Mouse (Mus musculus): Measurements from ENCODE around the gene Cfb. TPM values are rescaled to one million over a fixed set of nuclear protein-coding genes. Genes with fewer than 3 reads are reported as not detected.
"Not testable (repeated sequence)": the region's sequence is repeated elsewhere in the genome, so short reads cannot be mapped to it uniquely, and the experiment has no call there.

Gene Cfb
- total RNA-seq, 4 experiments from 2014 or later = 0.43 TPM; not detected in 3

DNA sequence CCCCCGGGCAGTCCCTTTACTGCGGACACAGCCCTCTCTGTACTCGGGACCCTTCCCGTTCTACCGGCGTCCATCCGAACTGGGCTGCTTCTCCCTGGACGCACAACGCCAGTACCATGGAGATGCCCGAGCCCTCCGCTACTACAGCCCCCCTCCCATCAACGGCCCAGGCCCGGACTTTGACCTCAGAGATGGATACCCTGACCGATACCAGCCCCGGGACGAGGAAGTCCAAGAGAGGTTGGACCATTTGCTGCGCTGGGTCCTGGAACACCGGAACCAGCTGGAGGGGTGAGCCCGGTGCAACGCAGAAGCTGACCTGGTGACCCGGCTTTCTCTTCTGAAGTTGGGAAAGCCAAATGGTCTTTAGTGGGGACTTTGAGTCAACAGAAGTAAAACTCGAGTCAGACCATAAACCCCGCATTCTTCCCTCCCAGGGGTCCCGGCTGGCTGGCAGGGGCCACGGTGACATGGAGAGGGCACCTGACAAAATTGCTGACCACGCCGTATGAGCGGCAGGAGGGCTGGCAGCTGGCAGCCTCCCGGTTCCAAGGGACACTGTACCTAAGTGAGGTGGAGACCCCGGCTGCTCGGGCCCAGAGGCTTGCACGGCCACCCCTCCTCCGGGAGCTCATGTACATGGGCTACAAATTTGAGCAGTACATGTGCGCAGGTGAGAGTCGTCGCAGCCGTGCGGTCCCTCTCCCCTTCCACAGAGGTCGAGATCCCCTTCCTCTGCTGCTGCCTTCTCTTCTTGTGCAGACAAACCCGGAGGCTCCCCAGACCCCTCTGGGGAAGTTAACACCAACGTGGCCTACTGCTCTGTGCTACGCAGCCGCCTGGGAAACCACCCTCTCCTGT, 24.6 kb downstream of the Cfb start:
- DNase-seq (ENCODE audit: low spot score in 2 of 2) = no peak

DNA sequence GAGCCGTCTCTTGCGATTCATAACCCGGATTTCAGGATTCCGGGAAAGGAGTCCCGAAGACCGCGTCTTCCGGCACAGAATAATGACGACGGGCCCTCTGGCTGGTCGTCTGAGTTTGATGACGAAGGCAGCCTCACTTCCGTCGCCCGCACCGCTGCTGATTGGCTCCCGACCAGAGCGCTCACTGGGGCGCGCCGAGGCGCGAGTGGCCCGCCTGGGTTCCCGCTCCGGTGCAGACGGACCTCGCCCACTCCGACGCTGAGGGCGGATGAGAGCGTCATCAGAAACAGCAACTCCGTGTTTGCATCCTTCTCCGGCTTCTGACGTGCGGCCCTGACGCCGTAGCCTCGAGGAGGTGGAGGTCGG, 25.5 kb downstream of the Cfb start, which contains the start of the genes Stk19 and Dxo:
Gene Stk19, minus strand, starts transcription at position 90 of the 366 bp plus-strand sequence.
Gene Dxo, plus strand, starts transcription at position 164 of the 366 bp plus-strand sequence.
- DNase-seq (ENCODE audit: low spot score in 2 of 2) = peak; percentile 92 to 97

DNA sequence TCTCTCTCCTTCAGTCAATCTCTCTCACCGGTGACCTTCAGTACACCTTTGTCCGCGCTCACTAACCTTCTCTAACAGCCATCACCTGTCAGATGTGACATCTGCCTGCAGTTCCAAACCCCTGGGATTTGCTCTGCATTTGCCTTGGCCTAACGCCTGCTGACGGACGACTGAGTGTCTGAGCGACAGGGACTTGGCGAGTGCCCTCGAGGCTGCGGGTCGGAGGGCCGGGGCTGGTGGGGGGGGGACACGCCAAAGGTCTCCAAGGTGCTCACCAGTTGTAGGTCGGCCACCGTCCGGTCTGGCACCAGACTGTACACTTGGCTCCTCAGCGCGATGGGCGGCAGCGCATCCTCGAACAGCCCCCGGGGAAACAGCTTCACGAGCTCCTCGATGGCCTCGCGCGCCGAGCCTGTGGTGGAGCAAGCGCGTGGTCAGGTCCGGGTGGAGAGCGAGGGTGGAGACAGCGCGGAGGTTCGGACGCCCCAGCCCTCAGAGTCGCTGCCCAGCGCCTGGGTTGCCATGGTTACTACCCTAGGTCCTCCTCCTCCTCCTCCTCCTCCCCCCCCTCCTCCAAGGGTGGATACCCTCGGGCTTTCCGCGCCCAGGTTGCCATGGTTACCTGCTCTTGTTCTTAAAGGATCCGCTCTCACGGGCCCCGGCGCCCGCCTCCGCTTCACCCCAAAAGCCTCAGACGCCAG, 26.0 kb downstream of the Cfb start:
- DNase-seq (ENCODE audit: low spot score in 2 of 2) = no peak

DNA sequence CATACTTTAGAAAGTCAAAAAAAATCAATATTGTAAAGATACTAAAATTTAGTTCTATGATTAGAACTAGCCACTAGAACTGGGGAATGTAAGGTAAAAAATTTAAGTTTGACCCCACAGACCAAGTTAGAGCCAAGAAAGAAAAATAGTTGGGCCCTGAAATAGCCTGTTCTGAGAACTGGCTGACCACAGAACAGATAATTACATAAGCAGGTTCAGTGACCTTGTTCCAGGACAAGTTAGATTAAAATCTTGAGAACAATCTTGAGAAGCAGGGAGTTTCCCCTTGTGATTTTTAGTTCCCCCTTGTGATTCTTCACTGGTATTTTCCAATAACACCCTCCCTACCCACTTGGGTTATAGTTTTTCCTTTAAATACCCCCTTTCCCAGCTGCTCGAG, 31.5 kb downstream of the Cfb start:
- not testable (repeated sequence) for DNase-seq (ENCODE audit: low spot score in 2 of 2)

DNA sequence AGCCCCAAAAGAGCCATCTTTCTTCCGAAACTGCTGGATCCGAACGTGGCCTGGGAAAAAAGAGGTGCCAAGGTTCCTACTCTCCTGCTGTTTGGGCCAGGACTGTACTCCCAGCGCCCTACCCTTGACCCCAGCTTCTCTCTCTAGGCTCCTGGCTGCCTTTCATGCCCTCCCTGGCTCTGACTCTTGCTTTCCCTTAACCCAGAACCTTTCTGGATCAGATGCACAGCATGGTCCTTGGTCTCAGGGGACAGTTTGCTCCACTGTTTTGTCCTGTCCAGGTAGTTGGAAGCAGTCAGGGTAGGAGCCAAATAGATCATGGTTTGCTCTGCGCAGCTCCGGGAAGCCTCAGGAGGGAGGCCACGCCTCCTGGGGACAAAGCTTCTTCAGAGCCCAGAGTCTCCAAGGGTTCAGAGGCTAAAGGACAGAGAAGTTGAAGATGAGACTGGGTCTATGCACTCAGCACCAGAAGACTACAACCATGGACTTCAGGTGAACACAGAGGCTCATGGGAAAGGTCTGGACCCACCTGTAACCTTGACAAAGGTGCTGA, 47.4 kb downstream of the Cfb start:
- DNase-seq (ENCODE audit: low spot score in 2 of 2) = no peak

DNA sequence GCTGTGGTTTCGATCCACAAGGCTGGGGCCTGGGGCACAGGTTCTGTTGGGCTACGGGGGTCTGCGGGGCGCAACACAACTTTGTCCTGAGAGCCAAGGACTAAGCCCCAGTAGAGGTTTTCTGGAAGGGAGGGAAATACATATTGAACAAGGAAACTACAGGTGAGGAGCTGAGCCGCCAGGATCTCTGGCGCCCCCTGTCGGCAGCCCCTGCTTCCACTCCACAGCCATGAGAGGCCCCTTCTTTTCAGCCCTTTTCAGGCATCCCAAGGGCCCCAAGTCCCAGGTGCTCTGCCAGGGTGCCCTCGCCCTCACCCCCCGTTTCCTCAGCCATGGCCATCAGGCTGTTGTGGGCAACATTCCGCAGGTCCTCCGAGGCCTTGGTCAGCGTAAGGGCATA, 48.6 kb downstream of the Cfb start:
- DNase-seq (ENCODE audit: low spot score in 2 of 2) = peak in 1 of 2 experiments; percentile 44

DNA sequence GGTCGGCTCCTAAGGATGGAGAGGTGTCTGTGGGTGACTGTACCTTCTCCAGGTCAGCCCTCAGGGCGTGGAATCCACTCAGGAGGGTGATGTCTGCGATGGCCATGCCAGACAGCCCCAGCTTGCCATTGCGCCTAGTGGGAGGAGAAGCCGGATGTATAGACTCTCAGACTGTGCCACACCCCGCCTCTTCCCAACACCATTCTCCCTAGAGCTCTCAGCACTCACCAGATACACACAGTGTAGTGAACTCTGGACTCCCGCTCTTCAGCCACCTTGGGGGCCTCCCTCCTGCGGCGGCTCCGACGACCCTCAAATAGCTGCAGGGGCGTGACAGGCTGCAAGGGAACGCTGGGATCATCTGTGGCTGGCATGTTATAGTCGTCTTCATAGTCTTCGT, 51.0 kb downstream of the Cfb start:
- DNase-seq (ENCODE audit: low spot score in 2 of 2) = no peak

DNA sequence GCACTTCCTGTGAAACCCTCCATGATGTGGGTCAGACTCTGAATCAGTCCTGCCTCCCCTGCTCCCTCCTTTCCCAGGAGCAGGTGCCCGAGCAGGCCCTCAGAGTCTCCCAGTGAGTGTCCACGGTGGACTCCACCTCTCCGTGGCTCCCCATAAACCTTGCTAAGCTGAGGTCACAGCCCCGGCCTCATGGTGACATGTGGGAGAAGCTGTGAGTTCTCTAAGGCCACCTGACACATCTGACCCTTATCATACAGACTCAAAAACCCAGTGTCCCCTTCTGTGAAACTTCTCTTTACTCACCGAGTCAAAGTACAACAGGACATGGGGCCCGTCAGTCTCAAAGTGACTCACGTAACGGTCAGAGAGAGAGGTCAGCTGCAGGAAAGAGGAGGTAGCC, 51.5 kb downstream of the Cfb start:
- DNase-seq (ENCODE audit: low spot score in 2 of 2) = not testable (repeated sequence)

DNA sequence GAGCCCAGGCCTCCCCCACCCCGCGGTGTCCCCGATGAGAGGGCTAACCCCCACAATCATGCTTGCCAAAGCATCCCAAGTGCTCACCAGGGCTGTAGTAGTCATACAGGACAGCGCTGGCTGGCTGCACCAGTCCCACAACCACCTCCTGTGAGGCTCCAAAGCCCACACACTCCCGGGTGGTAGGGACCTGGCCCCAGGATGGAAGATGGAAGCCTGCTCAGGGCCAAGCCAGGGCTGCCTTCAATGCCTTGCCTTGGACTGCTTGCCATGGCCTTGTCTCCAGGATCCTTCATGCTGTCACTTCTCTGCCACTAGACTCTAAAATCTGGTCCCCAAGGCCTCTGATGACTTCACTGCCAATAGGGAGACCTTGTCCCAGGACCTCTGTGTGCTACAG, 51.9 kb downstream of the Cfb start:
- not testable (repeated sequence) for DNase-seq (ENCODE audit: low spot score in 2 of 2)

DNA sequence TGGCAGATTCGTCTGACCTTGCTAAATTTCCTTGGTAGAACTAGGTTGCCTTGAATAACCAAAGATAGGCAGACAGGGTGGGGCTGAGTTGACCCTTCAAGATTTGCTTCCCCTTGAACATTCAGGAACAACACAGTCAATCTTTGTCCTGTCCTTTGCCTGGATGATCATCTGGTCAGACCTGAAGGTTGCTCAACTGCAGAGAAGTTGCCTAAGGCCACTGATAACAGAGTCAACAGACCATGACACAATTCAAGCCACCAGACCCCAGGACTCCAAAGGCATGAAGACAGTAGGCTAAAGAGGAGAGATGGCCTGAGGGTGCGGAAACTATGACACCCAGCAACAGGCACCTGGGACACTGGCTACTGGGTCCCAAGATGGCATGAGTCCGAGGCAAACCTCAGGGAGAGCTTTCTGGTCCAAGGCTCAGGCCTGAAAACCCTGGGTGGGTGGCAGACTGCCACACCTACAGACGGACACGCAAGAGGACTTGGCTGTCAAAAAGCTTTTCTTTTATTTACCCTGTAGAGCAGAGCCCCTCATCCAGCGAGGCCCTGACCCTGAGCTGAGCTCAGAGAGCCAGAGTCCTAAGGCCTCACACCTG, 53.6 kb downstream of the Cfb start:
- DNase-seq (ENCODE audit: low spot score in 2 of 2) = no peak

DNA sequence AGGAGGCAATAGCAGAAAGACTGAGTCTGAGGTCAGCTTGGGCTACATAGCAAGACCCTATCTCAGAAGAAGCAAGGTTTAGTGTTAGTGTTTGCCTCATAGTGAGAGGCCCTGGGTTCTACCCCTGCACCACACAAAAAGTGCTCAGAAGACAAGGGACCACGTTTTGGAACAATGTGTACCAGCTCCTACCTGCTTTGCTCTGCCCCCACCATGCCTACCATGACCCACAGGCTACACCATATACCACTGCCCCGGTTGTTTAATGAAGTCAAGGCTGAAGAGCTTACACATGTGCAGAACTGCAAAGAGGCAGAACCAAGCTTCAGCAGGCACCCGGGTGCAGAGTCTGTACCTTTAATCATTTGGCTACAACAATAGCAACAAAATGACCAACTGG, 55.1 kb downstream of the Cfb start:
- DNase-seq (ENCODE audit: low spot score in 2 of 2) = no peak

Small RNA genes lying within 50 kb of the gene (microRNA-seq; reads per million reads assigned to microRNA genes)
- gene Mir6970 (0.84 to 1.1 reads per million in 2 experiments), gene Mir6971 (2.4 to 3.6 reads per million in 2 experiments), gene Mir6972 (0 reads per million in 2 experiments)

Other genes starting within 250 kb of the Cfb start
- 1 to 10 TPM; 3.0 to 4.9 (median 3.4) TPM for gene Egfl8, start 246.5 kb downstream of the Cfb start, total RNA-seq (2022)
- 10 to 100 TPM; 38.1 to 48.6 (median 45.4) TPM for gene Ppt2, start 234.0 kb downstream of the Cfb start, total RNA-seq (2022)
- 100 to 1,000 TPM in 3 of 4 experiments, 10 to 100 TPM in 1; 90.1 to 149 (median 116) TPM for gene Prrt1, start 233.0 kb downstream of the Cfb start, total RNA-seq (2022)
- 10 to 100 TPM; 12.5 to 16.7 (median 14.8) TPM for gene Fkbpl, start 217.8 kb downstream of the Cfb start, total RNA-seq (2022)
- gene Atf6b, start 215.4 kb downstream of the Cfb start, total RNA-seq (2022) = 10 to 100 TPM; 46.3 to 56.8 (median 53.7) TPM
- 1 to 10 TPM; 2.5 to 3.1 (median 2.8) TPM for gene Tnxb, start 192.0 kb downstream of the Cfb start, total RNA-seq (2022)
- 100 to 1,000 TPM in 2 of 4 experiments, 10 to 100 TPM in 2; 27.2 to 188 (median 81.4) TPM for gene C4b, start 118.6 kb downstream of the Cfb start, total RNA-seq (2022)
- 1 to 10 TPM in 2 of 4 experiments, not detected in 2; 3.1 to 3.7 TPM for gene Cyp21a1, start 58.0 kb downstream of the Cfb start, total RNA-seq (2022)
- 10 to 100 TPM; 45.3 to 49.5 (median 47.7) TPM for gene Stk19, start 25.6 kb downstream of the Cfb start, total RNA-seq (2022)
- gene Dxo, start 25.5 kb downstream of the Cfb start, total RNA-seq (2022) = 10 to 100 TPM; 31.8 to 37.2 (median 34.0) TPM
- gene Skiv2l, start 12.3 kb downstream of the Cfb start, total RNA-seq (2022) = 10 to 100 TPM; 61.1 to 73.1 (median 67.3) TPM
- gene Nelfe, start 12.1 kb downstream of the Cfb start, total RNA-seq (2022) = 10 to 100 TPM; 34.8 to 38.3 (median 37.2) TPM
- 1 to 10 TPM; 8.3 to 9.1 (median 9.0) TPM for gene Zbtb12, start 17.0 kb upstream of the Cfb start, total RNA-seq (2022)
- gene Gm20547, start 19.5 kb upstream of the Cfb start, total RNA-seq (2022) = not detected
- gene C2, start 35.7 kb upstream of the Cfb start, total RNA-seq (2022) = 1 to 10 TPM; 1.6 to 5.9 (median 4.0) TPM
- 100 to 1,000 TPM; 182 to 191 (median 185) TPM for gene Ehmt2, start 36.0 kb upstream of the Cfb start, total RNA-seq (2022)
- under 1 TPM; 0.33 to 0.66 (median 0.51) TPM for gene Slc44a4, start 51.9 kb upstream of the Cfb start, total RNA-seq (2022)
- gene Neu1, start 68.7 kb upstream of the Cfb start, total RNA-seq (2022) = 10 to 100 TPM; 40.1 to 44.4 (median 42.7) TPM
- gene Hspa1b, start 96.7 kb upstream of the Cfb start, total RNA-seq (2022) = 10 to 100 TPM in 2 of 4 experiments, 1 to 10 TPM in 2; 6.9 to 13.1 (median 10.4) TPM
- not detected for gene Gm20481, start 107.4 kb upstream of the Cfb start, total RNA-seq (2022)
- gene Hspa1a, start 109.6 kb upstream of the Cfb start, total RNA-seq (2022) = 10 to 100 TPM; 11.9 to 17.5 (median 13.7) TPM
- gene Hspa1l, start 110.2 kb upstream of the Cfb start, total RNA-seq (2022) = under 1 TPM; 0.24 to 0.72 (median 0.58) TPM
- 10 to 100 TPM; 14.1 to 22.5 (median 17.3) TPM for gene Lsm2, start 119.3 kb upstream of the Cfb start, total RNA-seq (2022)
- gene Vars, start 138.5 kb upstream of the Cfb start, total RNA-seq (2022) = 10 to 100 TPM; 43.5 to 53.0 (median 48.2) TPM
- gene Vwa7, start 154.1 kb upstream of the Cfb start, total RNA-seq (2022) = 1 to 10 TPM in 3 of 4 experiments, under 1 TPM in 1; 0.95 to 1.5 (median 1.3) TPM
- gene Sapcd1, start 165.5 kb upstream of the Cfb start, total RNA-seq (2022) = under 1 TPM in 2 of 4 experiments, not detected in 2; 0.59 to 0.67 TPM
- 1 to 10 TPM in 1 of 4 experiments, under 1 TPM in 2, not detected in 1; 0.34 to 1.2 (median 0.78) TPM for gene Msh5, start 184.2 kb upstream of the Cfb start, total RNA-seq (2022)
- gene Clic1, start 187.4 kb upstream of the Cfb start, total RNA-seq (2022) = 10 to 100 TPM; 10.2 to 18.3 (median 11.8) TPM
- gene Ddah2, start 196.5 kb upstream of the Cfb start, total RNA-seq (2022) = 10 to 100 TPM; 13.1 to 20.2 (median 14.8) TPM
- not detected for gene Ly6g6c, start 202.9 kb upstream of the Cfb start, total RNA-seq (2022)
- gene Mpig6b, start 203.7 kb upstream of the Cfb start, total RNA-seq (2022) = under 1 TPM in 1 of 4 experiments, not detected in 3; 0.15 TPM
- 1 to 10 TPM; 3.7 to 4.9 (median 4.0) TPM for gene Ly6g6e, start 214.4 kb upstream of the Cfb start, total RNA-seq (2022)
- 1 to 10 TPM in 3 of 4 experiments, under 1 TPM in 1; 0.70 to 1.8 (median 1.3) TPM for gene Ly6g6d, start 215.5 kb upstream of the Cfb start, total RNA-seq (2022)
- gene Ly6g6f, start 223.1 kb upstream of the Cfb start, total RNA-seq (2022) = under 1 TPM in 2 of 4 experiments, not detected in 2; 0.50 to 0.54 TPM
- gene Abhd16a, start 226.7 kb upstream of the Cfb start, total RNA-seq (2022) = 100 to 1,000 TPM; 117 to 125 (median 121) TPM
- gene Ly6g5c, start 245.8 kb upstream of the Cfb start, total RNA-seq (2022) = not detected

Data from left cerebral cortex, adult 8-10 months (tissue).